In the genomic region with DNA sequence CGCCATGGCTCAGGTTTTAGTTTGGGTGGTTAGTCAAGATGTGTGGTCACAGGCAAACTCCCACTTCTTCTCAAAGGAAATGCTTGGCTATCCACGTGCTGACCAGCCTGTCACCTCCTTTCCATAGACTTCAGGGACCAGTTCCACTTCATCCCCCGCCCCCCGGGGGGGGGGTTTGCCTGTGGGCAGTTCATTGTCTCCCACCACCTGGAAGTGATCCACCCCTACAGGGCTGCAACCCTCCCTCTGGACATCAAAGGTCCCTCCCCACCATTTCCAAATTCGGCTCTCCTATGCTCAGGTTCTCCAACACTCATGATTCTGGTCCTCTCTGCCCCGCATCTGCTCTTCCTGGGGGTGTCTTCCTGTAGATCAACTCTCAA, we compare ENCODE assay signal across 9 mouse cellular contexts. TPM values are rescaled to one million over a fixed set of nuclear protein-coding genes. Genes with fewer than 3 reads are reported as not detected.
DNase-seq lines count a peak whose midpoint lies in the region; ATAC-seq and TF ChIP-seq lines count a peak whose summit lies in the region.
"Had no signal": no experiment of that assay in that cellular context is flagged by ENCODE, and none has a peak within 500 bp of the region (broad histone marks: within the 10 kb centered on the region; RNA-seq: fewer than 3 reads in every experiment).

No protein-coding gene starts in this region.

- no peaks in the 10 kb centered on the region for H3K27me3 ChIP-seq in kidney, postnatal 0 days (ENCODE audit: insufficient read depth, low read length)
- H3K27me3 ChIP-seq in hindbrain, embryonic 12.5 days = no peaks in the 10 kb centered on the region
- H3K27me3 ChIP-seq in midbrain, embryonic 12.5 days = peaks cover 9% of the 10 kb centered on the region

- peak; percentile 76 for DNase-seq in kidney, postnatal 0 days (ENCODE audit: low spot score)
- DNase-seq in kidney, adult 11 months = no peak
- DNase-seq in embryo, embryonic 10 days (ENCODE audit: low spot score) = peak; percentile 16
- DNase-seq in urinary bladder, postnatal 25 days (ENCODE audit: low spot score) = no peak
- DNase-seq in c-Kit-positive CD71-positive TER-119-positive erythroid progenitor cells, embryonic 14.5 days (ENCODE audit: low spot score) = no peak
- DNase-seq in right cerebral cortex, postnatal 25 days = no peak

- H3K4me2 ChIP-seq in kidney, postnatal 0 days (ENCODE audit: low read length) = peak overlapping the region; percentile 73
- H3K4me2 ChIP-seq in hindbrain, embryonic 12.5 days (replicated peaks) = peak overlapping the region; percentile 59
- H3K4me2 ChIP-seq in midbrain, embryonic 12.5 days (replicated peaks) = peak overlapping the region; percentile 84

- no peaks in the 10 kb centered on the region for H3K9me3 ChIP-seq in kidney, postnatal 0 days (replicated peaks; ENCODE audit: low read length)
- H3K9me3 ChIP-seq in hindbrain, embryonic 12.5 days (replicated peaks) = no peaks in the 10 kb centered on the region
- no peaks in the 10 kb centered on the region for H3K9me3 ChIP-seq in midbrain, embryonic 12.5 days

- H3K4me1 ChIP-seq in kidney, postnatal 0 days (replicated peaks; ENCODE audit: insufficient read depth, low read length) = peaks cover 18% of the 10 kb centered on the region
- peaks cover 13% of the 10 kb centered on the region for H3K4me1 ChIP-seq in hindbrain, embryonic 12.5 days
- no peaks in the 10 kb centered on the region for H3K4me1 ChIP-seq in midbrain, embryonic 12.5 days

- 2% methylated on average over 6 of the region's 6 CpGs for WGBS in kidney, postnatal 0 days
- 5% methylated on average over 4 of the region's 6 CpGs for WGBS in hindbrain, embryonic 12.5 days
- WGBS in midbrain, embryonic 12.5 days = 4% methylated on average over 6 of the region's 6 CpGs

- H3K27ac ChIP-seq in kidney, postnatal 0 days = peak overlapping the region; percentile 88
- no peak overlapping the region for H3K27ac ChIP-seq in hindbrain, embryonic 12.5 days
- H3K27ac ChIP-seq in midbrain, embryonic 12.5 days (replicated peaks) = no peak overlapping the region
- H3K27ac ChIP-seq: macrophage had no signal

- H3K36me3 ChIP-seq in kidney, postnatal 0 days (ENCODE audit: insufficient read depth, low read length) = no peaks in the 10 kb centered on the region
- no peaks in the 10 kb centered on the region for H3K36me3 ChIP-seq in hindbrain, embryonic 12.5 days
- H3K36me3 ChIP-seq in midbrain, embryonic 12.5 days = no peaks in the 10 kb centered on the region

- ATAC-seq in kidney, postnatal 0 days (replicated peaks; ENCODE audit: low FRiP score, low read depth) = peak; percentile 31
- ATAC-seq in hindbrain, embryonic 12.5 days (ENCODE audit: low FRiP score) = peak; percentile 48
- ATAC-seq in midbrain, embryonic 12.5 days (ENCODE audit: low FRiP score, low read depth) = peak; percentile 10

- peak overlapping the region; percentile 88 for H3K9ac ChIP-seq in kidney, postnatal 0 days (ENCODE audit: low read depth, low read length)
- peak overlapping the region; percentile 59 for H3K9ac ChIP-seq in hindbrain, embryonic 12.5 days
- peak overlapping the region; percentile 66 for H3K9ac ChIP-seq in midbrain, embryonic 12.5 days (replicated peaks)

- H3K4me3 ChIP-seq in kidney, postnatal 0 days (replicated peaks; ENCODE audit: low read depth, low read length) = peak overlapping the region; percentile 57
- peak overlapping the region; percentile 46 for H3K4me3 ChIP-seq in hindbrain, embryonic 12.5 days
- H3K4me3 ChIP-seq in midbrain, embryonic 12.5 days = peak overlapping the region; percentile 55

- TF ChIP-seq CTCF in kidney, postnatal 0 days (IDR thresholded peaks at IDR 0.05; ENCODE audit: low read depth) = no peak

RNA-seq across cellular contexts. Expression of gene Fhl2, which starts 33.7 kb away (rescaled TPM):
- polyA plus RNA-seq in kidney, postnatal 0 days (2015; fragmentation: Nextera tagmentation; extraction: Ambion mirVana) = 135 and 145 TPM in 2 replicates
- polyA plus RNA-seq in hindbrain, embryonic 12.5 days (2016; fragmentation: Nextera tagmentation; extraction: Ambion mirVana) = 11.8 and 13.6 TPM in 2 replicates
- 7.2 and 7.9 TPM in 2 replicates for polyA plus RNA-seq in midbrain, embryonic 12.5 days (2016; fragmentation: Nextera tagmentation; extraction: Ambion mirVana)
- polyA plus RNA-seq: macrophage had no signal

Comparison
In these comparisons a context has a peak if more than half of its experiments do, and no peak if none do; other contexts are left out.
1. DNase-seq: peak in kidney, postnatal 0 days (single experiment) and embryo, embryonic 10 days (single experiment); none in kidney, adult 11 months (single experiment), urinary bladder, postnatal 25 days (single experiment), c-Kit-positive CD71-positive TER-119-positive erythroid progenitor cells, embryonic 14.5 days (single experiment) and right cerebral cortex, postnatal 25 days (single experiment).
2. Peak in every context shown above with its lines, with median percentiles within 50 percentile points of each other: ATAC-seq, H3K4me2 ChIP-seq, H3K4me3 ChIP-seq and H3K9ac ChIP-seq.